Mouse (Mus musculus) G1E (cell line): ENCODE measurements around the gene Asic2. TPM values are rescaled to one million over a fixed set of nuclear protein-coding genes. Genes with fewer than 3 reads are reported as not detected.

Experiments
- ATAC-seq: 2 replicates; pipeline ENCODE4 v1.8.0; 2016; ENCODE audit warnings: mild to moderate bottlenecking; ENCODE audit not compliant: insufficient number of reproducible peaks, poor library complexity, low FRiP score, severe bottlenecking; ENCODE audit errors: extremely low read depth
- DNase-seq: peaks from one replicate; pipeline ENCODE4 v3.0.0; 2012; ENCODE audit warnings: low spot score
- H3K27me3 ChIP-seq: 2 replicates; pipeline ENCODE4 v1.6.1; 2012; ENCODE audit warnings: mild to moderate bottlenecking, low read length, inconsistent platforms; ENCODE audit not compliant: insufficient read depth
- H3K36me3 ChIP-seq: replicated peaks from 2 replicates; pipeline ENCODE3; 2012; ENCODE audit warnings: mild to moderate bottlenecking, inconsistent platforms
- H3K4me1 ChIP-seq: 2 replicates; pipeline ENCODE4 v1.6.1; 2012; ENCODE audit warnings: low read depth, low read length, inconsistent platforms, mixed read lengths; ENCODE audit not compliant: insufficient read depth
- H3K4me3 ChIP-seq: 2 replicates; pipeline ENCODE4 v1.5.1; 2012; ENCODE audit warnings: low read depth, mild to moderate bottlenecking, inconsistent platforms, low read length, moderate library complexity, mixed read lengths
- H3K9me3 ChIP-seq: replicated peaks from 2 replicates; pipeline ENCODE4 v1.6.1; 2012; ENCODE audit warnings: inconsistent platforms
- CTCF ChIP-seq: IDR thresholded peaks from 2 replicates; pipeline ENCODE4 v1.5.1; 2012; ENCODE audit warnings: low read depth, low read length, inconsistent platforms, mixed read lengths
- GATA1 ChIP-seq: IDR thresholded peaks from 2 replicates; pipeline ENCODE4 v1.6.1; 2012; ENCODE audit warnings: borderline replicate concordance, low read length, inconsistent platforms, mixed read lengths
- GATA2 ChIP-seq: IDR thresholded peaks from 2 replicates; pipeline ENCODE4 v1.6.1; 2012; ENCODE audit warnings: low read depth, low read length, inconsistent platforms, borderline replicate concordance
- POLR2AphosphoS5 ChIP-seq: IDR thresholded peaks from 2 replicates; pipeline ENCODE4 v1.6.1; 2012; ENCODE audit warnings: low read depth, low read length, inconsistent platforms; ENCODE audit not compliant: insufficient replicate concordance
- TAL1 ChIP-seq: conservative IDR thresholded peaks from 2 replicates; pipeline ENCODE4 v1.6.1; 2012; ENCODE audit warnings: low read depth, low read length, inconsistent platforms, mixed read lengths
- polyA plus RNA-seq: library from polyadenylated mRNA; stranded (reverse); fragments of >175 nt; gene quantifications from 2 replicates; pipeline ENCODE4 v1.2.3, GENCODE M21; 2012
- total RNA-seq, 2 experiments: library from RNA; stranded (forward) in 1 of 2; stranded (reverse) in 1 of 2; fragments of 200-1000 nt in 1 of 2; fragments of >200 nt in 1 of 2; fragmentation: Nextera tagmentation in 1 of 2; gene quantifications; 2 replicates each; pipeline ENCODE4 v1.2.3; 2014 to 2017

Asic2 gene
- total and polyA plus RNA-seq, 3 experiments: 0.16 TPM; not detected in 2

GRCm38 (mm10) chr11:81405951-81406350 is 562.3 kb downstream of the Asic2 start:
- Histone ChIP-seq H3K4me3 (no peak overlapping the region), H3K4me1 (no peaks in the 10 kb centered on the region), H3K9me3 (peaks cover 51% of the 10 kb centered on the region), H3K27me3 (no peaks in the 10 kb centered on the region), H3K36me3 (no peaks in the 10 kb centered on the region)
- DNase-seq: no peak
- no peak for ATAC-seq
- no peak for TF ChIP-seq TAL1
- no peak for TF ChIP-seq POLR2AphosphoS5
- TF ChIP-seq GATA1: no peak
- TF ChIP-seq GATA2: no peak
- TF ChIP-seq CTCF: no peak

DNA sequence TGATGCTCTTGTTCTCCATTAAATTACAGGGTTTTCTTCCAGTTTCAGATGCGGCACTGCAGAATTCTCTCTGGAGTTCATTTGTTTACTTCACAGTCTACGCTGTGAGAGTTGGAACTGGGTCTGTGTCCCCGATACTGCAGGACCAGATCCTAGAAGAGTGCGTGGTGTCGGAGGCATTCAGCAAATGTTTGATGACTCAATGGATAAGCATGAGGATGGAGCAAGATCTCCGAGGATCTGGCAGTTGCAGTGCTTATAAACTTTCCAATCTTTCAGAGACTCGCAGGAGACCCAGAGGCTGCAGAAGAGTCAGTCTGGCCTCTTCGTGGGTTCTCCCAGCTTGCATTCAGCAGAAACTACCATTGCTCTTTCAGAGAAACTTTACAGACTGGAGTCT is 566.0 kb downstream of the Asic2 start:
- ATAC-seq: no peak
- H3K9me3 ChIP-seq: peaks cover 70% of the 10 kb centered on the region
- no peak for TF ChIP-seq CTCF
- TF ChIP-seq GATA2: no peak
- TF ChIP-seq TAL1: no peak
- TF ChIP-seq GATA1: no peak
- TF ChIP-seq POLR2AphosphoS5: no peak
- no peaks in the 10 kb centered on the region for H3K4me1 ChIP-seq
- H3K4me3 ChIP-seq: no peak overlapping the region
- no peaks in the 10 kb centered on the region for H3K36me3 ChIP-seq
- no peak for DNase-seq
- H3K27me3 ChIP-seq: no peaks in the 10 kb centered on the region

DNA sequence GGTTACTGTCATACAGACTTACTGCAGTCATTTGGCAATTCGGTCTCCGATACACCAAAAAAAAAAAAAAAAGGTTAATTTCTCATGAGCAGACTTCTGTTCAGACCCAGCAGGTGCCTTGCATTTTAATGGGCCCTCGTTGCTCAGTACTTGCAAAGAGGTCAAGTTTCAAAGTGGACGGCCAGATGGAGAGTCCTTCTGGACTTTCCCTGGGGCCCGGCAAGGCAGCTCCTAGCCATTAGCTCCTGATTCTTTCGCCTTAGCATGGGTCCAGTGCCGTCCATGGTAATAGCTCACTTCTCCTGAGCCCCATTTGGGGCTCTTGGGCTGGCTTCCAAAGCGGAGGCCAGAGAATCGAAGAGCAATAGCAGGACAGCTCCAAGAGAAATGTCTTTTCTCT is 575.4 kb downstream of the Asic2 start:
- Histone ChIP-seq H3K4me1 (no peaks in the 10 kb centered on the region), H3K4me3 (no peak overlapping the region), H3K27me3 (no peaks in the 10 kb centered on the region), H3K9me3 (peaks cover 52% of the 10 kb centered on the region), H3K36me3 (no peaks in the 10 kb centered on the region)
- DNase-seq (no peak), ATAC-seq (no peak)
- no peak for TF ChIP-seq POLR2AphosphoS5
- no peak for TF ChIP-seq CTCF
- no peak for TF ChIP-seq GATA1

DNA sequence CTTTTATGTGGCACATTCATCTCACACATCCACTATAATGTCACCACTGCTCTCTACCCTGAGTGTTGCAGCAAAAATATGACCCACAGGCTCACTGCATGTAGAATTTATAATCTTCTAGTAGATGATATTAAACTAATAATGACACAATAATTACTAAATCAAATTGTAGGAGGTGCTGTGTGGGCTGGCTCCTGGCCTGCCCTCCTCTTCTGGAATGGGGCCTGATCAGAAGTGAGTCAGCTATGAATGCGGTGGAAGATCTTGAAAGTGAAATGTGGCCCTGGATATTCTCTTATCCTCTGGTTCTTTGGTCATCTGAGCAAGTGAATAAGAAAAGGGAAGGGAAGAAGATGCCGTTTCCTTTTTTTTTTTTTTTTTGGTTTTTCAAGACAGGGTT is 582.1 kb downstream of the Asic2 start:
- ATAC-seq: no peak
- no peak for DNase-seq
- Histone ChIP-seq H3K36me3 (no peaks in the 10 kb centered on the region), H3K9me3 (peaks cover 50% of the 10 kb centered on the region), H3K4me3 (no peak overlapping the region), H3K4me1 (no peaks in the 10 kb centered on the region), H3K27me3 (no peaks in the 10 kb centered on the region)
- TF ChIP-seq POLR2AphosphoS5 (no peak), GATA1 (no peak), GATA2 (no peak), CTCF (no peak), TAL1 (no peak)

DNA sequence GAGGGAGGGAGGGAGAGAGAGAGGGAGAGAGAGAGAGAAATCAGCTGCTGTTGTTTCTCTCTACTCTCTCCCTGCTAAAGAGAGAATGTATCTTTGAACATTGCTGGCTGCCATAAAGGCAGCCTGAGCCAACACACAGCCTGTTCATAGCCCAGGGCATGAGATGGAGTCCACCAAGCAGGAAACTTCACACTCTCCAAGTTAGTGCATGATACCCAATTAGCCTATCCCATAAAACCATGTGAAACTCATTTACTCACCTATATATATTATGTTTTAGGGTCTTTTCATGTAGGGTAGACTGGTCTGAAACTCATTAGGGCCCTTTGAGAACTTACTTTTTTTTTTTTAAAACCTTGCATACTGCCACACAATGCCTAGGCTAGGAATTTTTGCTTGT is 582.7 kb downstream of the Asic2 start:
- Histone ChIP-seq H3K27me3 (no peaks in the 10 kb centered on the region), H3K4me3 (no peak overlapping the region)
- ATAC-seq: no peak

DNA sequence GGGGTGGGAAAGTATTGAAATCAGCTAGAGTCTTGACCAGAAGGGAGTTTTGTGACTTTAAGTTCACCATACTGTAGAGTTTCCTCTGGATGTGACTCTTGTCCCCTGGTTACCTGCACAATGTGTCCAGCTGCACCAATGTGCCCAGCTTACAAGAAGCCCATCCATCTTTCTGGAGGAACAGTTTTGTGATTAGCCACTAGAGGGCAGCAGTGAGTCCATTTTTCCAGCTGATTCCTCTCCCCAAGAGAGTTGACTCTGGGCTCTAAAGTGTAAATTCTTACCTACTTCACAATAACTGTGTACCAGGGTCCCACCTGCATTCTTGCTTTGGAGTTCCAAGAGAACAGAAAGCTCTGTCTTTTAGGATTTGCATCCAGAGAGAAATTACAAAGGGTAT is 593.4 kb downstream of the Asic2 start:
- Histone ChIP-seq H3K27me3 (no peaks in the 10 kb centered on the region), H3K9me3 (peaks cover 86% of the 10 kb centered on the region), H3K4me1 (no peaks in the 10 kb centered on the region), H3K36me3 (no peaks in the 10 kb centered on the region), H3K4me3 (no peak overlapping the region)
- TF ChIP-seq POLR2AphosphoS5 (no peak), CTCF (no peak), GATA2 (no peak), TAL1 (no peak), GATA1 (no peak)
- no peak for DNase-seq
- ATAC-seq: no peak

More for the DNA sequence above, 582.7 kb downstream of the Asic2 start:
- no peak for TF ChIP-seq GATA2
- no peak for TF ChIP-seq POLR2AphosphoS5
- TF ChIP-seq GATA1: no peak
- H3K4me1 ChIP-seq: no peaks in the 10 kb centered on the region
- H3K9me3 ChIP-seq: peaks cover 51% of the 10 kb centered on the region
- no peak for DNase-seq
- no peaks in the 10 kb centered on the region for H3K36me3 ChIP-seq
